Mouse (Mus musculus) activated CD4-positive, CD25-positive, alpha-beta regulatory T cell, adult 4 months (primary cell): Measurements from ENCODE around the gene Krtap14. TPM values are rescaled to one million over a fixed set of nuclear protein-coding genes. Genes with fewer than 3 reads are reported as not detected.

ENCODE experiments used
- ATAC-seq: one replicate; pipeline ENCODE4 v1.8.0; 2017
- polyA plus RNA-seq, 2 experiments: library from polyadenylated mRNA; unstranded; fragments of 100-300 nt; shearing (Covaris generic); gene quantifications; one replicate each; pipeline ENCODE4 v1.2.1; 2017

The Krtap14 gene
- polyA plus RNA-seq: not detected

- no peak for ATAC-seq
Measured at GRCm38 (mm10) chr16:88826095-88826652, at the start of gene Krtap14. Gene Krtap14 (minus strand): TSS chr16:88826145.

GRCm38 (mm10) chr16:88874169-88874568, 48.2 kb upstream of the Krtap14 start, which contains the start of gene Krtap19-2:
Gene Krtap19-2 (minus strand): TSS chr16:88874269.
- ATAC-seq: no peak

DNA sequence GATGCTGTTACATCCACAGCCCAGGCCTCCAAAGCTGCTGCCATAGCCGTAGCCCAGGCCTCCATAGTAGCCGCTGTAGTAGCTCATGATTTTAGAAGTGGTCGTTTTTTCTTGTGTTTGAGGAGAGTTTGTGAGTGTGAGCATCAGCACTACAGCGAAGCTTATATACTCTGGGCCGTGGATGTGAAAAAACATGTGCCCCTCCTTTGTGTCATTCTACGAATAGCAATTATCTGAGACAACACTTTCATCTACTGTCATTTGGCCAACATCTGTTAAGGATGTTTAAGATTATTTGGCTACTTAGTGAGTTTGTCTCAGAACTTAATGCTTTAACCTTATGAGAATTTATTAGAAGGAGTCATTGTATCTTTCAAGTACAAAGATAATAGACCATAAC, 43.4 kb upstream of the Krtap14 start, which contains the start of gene Krtap19-1:
Gene Krtap19-1, minus strand, starts transcription at position 101 of the 400 bp plus-strand sequence.
- ATAC-seq: no peak

GRCm38 (mm10) chr16:88864887-88865407, 39.0 kb upstream of the Krtap14 start:
- no peak for ATAC-seq

DNA sequence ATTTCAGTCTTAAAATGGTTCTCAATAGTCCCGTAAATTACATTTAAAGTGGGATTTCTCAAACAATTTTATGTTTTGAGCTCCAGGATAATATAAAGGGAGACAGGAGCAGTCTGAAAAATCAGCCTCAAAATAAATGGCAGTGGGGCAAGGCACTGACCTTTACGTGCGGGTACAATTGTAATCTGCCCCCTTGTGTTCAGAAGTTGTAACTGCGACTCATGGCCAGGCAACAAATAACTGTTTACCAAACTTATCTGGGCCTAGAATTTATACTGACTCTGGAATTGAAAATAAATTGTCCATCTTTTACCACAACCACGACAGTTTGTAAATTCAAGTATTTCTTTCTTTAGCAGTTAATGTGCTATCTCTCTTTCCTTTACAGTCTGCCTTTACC, 25.5 kb upstream of the Krtap14 start:
- ATAC-seq: no peak

- ATAC-seq: no peak
Measured at GRCm38 (mm10) chr16:88848558-88848957, 22.6 kb upstream of the Krtap14 start.

- no peak for ATAC-seq
Measured at GRCm38 (mm10) chr16:88847363-88847762, 21.4 kb upstream of the Krtap14 start.

DNA sequence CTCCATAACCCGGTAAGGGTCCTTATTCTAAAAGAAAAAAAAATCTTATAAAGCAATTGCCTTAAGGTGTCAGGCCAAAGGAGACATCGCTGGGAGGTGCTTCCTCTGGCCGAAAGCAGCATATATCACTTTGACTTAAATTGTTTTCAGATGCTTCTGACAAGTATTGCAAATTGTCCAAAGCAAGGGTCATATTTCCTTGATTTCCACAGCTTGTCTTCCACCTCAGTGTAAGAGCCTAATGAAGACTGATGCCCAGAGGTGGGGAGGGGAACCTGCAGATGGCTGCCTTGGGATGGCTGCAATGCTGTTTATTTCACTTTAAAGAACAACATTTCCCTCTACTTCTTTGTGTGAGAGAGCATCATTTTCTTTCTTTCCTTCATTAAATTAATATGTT, 1.0 kb upstream of the Krtap14 start:
- no peak for ATAC-seq

- ATAC-seq: no peak
Measured at GRCm38 (mm10) chr16:88823736-88824135, 2.2 kb downstream of the Krtap14 start.

DNA sequence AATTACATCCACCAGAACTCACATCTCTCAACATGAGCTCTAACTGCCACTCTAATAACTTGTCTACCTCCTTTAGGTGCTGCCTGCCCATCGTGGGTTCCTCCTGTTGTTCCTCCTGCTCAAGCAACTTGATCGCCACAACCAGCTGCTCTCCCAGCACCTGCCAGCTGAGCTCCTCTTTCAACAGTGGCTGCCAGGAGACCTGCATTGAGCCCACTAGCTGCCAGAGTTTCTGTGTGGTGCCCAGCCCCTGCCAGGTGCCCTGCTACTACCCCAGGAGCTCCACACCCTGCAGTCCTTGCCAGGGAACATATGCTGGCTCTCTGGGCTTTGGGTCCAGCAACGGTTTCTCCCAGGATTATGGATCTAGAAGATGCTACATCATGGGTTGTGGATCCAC, 5.9 kb downstream of the Krtap14 start, which contains the start of gene Krtap15:
Gene Krtap15, plus strand, starts transcription at position 150 of the 400 bp plus-strand sequence.
- ATAC-seq: no peak

DNA sequence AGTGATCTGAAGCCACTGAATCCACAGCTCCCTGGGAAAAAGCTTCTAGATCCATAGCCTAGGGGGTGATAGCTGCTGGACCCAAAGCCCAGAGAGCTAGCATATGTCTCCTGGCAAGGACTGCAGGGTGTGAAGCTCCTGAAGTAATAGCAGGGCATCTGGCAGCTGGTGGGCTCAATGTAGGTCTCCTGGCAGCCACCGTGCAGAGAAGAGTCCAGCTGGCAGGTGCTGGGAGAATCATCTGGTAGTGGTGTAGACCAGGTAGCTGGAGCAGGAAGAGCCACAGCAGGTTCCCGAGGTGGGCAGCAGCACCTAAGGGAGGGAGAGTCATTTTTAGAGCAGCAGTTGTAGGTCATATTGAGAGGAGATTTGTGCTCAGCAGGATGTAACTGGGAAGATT, 14.1 kb downstream of the Krtap14 start, which contains the start of gene Gm20741:
Gene Gm20741, minus strand, starts transcription at position 394 of the 400 bp plus-strand sequence.
- no peak for ATAC-seq

- ATAC-seq: no peak
Measured at GRCm38 (mm10) chr16:88786786-88787185, 39.2 kb downstream of the Krtap14 start.

DNA sequence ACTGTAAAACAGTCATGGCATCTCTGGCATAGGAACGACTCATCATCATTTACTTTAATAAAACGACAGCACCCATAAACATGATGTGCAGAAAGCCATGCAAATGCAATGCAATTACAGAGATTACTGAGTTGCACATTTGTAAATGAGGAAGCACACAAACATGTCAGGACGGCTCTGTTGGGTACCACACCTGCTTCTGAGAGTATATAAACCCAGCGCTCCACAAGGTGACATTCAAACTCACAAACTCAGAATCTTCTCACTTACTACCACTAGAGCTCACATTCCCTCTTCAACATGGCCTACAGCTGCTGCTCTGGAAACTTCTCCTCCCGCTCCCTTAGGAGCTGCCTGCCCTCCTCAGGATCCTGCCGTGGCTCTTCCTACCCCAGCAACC, 48.3 kb downstream of the Krtap14 start, which contains the start of gene Gm5965:
Gene Gm5965, plus strand, starts transcription at position 301 of the 400 bp plus-strand sequence.
- no peak for ATAC-seq

GRCm38 (mm10) chr16:88774106-88774505, 51.8 kb downstream of the Krtap14 start, which contains the start of gene 2310057N15Rik:
Gene 2310057N15Rik (minus strand): TSS chr16:88774206.
- ATAC-seq: no peak

Other genes with a start within 250 kb of the Krtap14 start
- gene Krtap24-1, start 213.9 kb downstream of the Krtap14 start, polyA plus RNA-seq: not detected
- gene 2310079G19Rik, start 198.5 kb downstream of the Krtap14 start, polyA plus RNA-seq: not detected
- gene Krtap26-1, start 178.3 kb downstream of the Krtap14 start, polyA plus RNA-seq: not detected
- not detected for gene Krtap27-1, start 154.5 kb downstream of the Krtap14 start, polyA plus RNA-seq
- gene 2310061N02Rik, start 118.2 kb downstream of the Krtap14 start, polyA plus RNA-seq: not detected
- under 1 TPM in 1 of 2 experiments, not detected in 1; 0.77 TPM for gene Krtap13-1, start 97.3 kb downstream of the Krtap14 start, polyA plus RNA-seq
- not detected for gene Krtap13, start 74.5 kb downstream of the Krtap14 start, polyA plus RNA-seq
- not detected for gene 2310034C09Rik, start 67.3 kb downstream of the Krtap14 start, polyA plus RNA-seq
- gene 2310057N15Rik, start 51.9 kb downstream of the Krtap14 start, polyA plus RNA-seq: not detected
- not detected for gene Gm5965, start 48.2 kb downstream of the Krtap14 start, polyA plus RNA-seq
- gene Gm20741, start 13.9 kb downstream of the Krtap14 start, polyA plus RNA-seq: not detected
- not detected for gene Krtap15, start 5.9 kb downstream of the Krtap14 start, polyA plus RNA-seq
- gene Krtap19-1, start 43.3 kb upstream of the Krtap14 start, polyA plus RNA-seq: not detected
- not detected for gene Krtap19-2, start 48.1 kb upstream of the Krtap14 start, polyA plus RNA-seq
- not detected for gene Krtap19-3, start 51.9 kb upstream of the Krtap14 start, polyA plus RNA-seq
- not detected for gene Krtap19-4, start 58.9 kb upstream of the Krtap14 start, polyA plus RNA-seq
- not detected for gene Krtap19-5, start 70.3 kb upstream of the Krtap14 start, polyA plus RNA-seq
- gene Krtap19-9b, start 106.1 kb upstream of the Krtap14 start, polyA plus RNA-seq: not detected
- not detected for gene Krtap16-3, start 136.7 kb upstream of the Krtap14 start, polyA plus RNA-seq
- gene Krtap22-2, start 184.6 kb upstream of the Krtap14 start, polyA plus RNA-seq: not detected
- gene Gm10229, start 189.1 kb upstream of the Krtap14 start, polyA plus RNA-seq: not detected
- gene Krtap6-1, start 205.6 kb upstream of the Krtap14 start, polyA plus RNA-seq: not detected
- not detected for gene Gm10228, start 215.3 kb upstream of the Krtap14 start, polyA plus RNA-seq
- not detected for gene Krtap6-5, start 221.7 kb upstream of the Krtap14 start, polyA plus RNA-seq
- not detected for gene 1110025L11Rik, start 237.9 kb upstream of the Krtap14 start, polyA plus RNA-seq